20 mouse cellular contexts compared by ENCODE assay signal in the genomic region with DNA sequence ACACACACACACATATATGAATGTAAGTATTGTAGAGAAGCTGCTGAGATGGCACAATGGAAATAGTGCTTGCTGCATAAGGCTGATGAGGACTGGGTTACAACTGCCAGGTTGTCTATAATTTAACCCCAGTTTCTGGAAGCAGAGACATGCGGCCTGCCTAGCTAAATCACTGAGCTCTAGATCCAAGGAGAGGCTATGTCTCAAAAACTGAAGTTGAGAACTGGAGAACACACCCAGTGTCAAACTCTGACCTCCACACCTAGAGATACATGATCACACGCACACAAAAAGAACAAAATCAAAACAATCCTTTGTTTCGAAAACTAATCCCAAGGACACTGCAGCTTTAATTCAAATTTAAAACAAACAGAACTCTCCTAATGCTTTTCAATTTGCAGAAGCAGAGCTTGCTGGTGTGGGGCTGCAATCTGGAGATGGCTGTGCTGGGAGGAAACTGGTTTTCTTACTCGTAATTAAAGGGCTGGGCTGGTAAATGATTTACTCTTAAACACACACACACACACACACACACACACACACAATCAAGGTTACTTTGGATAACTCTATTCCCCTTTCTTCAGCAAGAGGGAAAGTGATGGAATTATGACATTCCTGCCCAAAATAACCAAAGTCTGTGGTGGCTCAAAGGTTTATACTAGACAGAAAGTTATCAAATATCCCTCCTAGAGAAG.
DNase-seq lines count a peak whose midpoint lies in the region; ATAC-seq and TF ChIP-seq lines count a peak whose summit lies in the region.
"Had no signal": no experiment of that assay in that cellular context is flagged by ENCODE, and none has a peak within 500 bp of the region (broad histone marks: within the 10 kb centered on the region; RNA-seq: fewer than 3 reads in every experiment).

No protein-coding gene starts in this region.

- H3K27me3 ChIP-seq in kidney, adult 2 months (replicated peaks; ENCODE audit: control insufficient read depth, insufficient read depth, low read length), result no peaks in the 10 kb centered on the region
- H3K27me3 ChIP-seq in kidney, embryonic 14.5 days (ENCODE audit: control insufficient read depth, insufficient read depth, low read length), result no peaks in the 10 kb centered on the region
- no peaks in the 10 kb centered on the region for H3K27me3 ChIP-seq in intestine, postnatal 0 days (replicated peaks; ENCODE audit: control insufficient read depth, insufficient read depth, low read length)
- H3K27me3 ChIP-seq in stomach, embryonic 15.5 days (replicated peaks), result no peaks in the 10 kb centered on the region
- H3K27me3 ChIP-seq: hindbrain, embryonic 12.5 days; limb, embryonic 13.5 days; liver, embryonic 13.5 days had no signal

- H3K4me2 ChIP-seq in kidney, embryonic 14.5 days (replicated peaks; ENCODE audit: low read depth, low read length), result no peak overlapping the region
- no peak overlapping the region for H3K4me2 ChIP-seq in intestine, postnatal 0 days (replicated peaks; ENCODE audit: low read depth)
- no peak overlapping the region for H3K4me2 ChIP-seq in stomach, embryonic 15.5 days
- H3K4me2 ChIP-seq: hindbrain, embryonic 12.5 days; limb, embryonic 13.5 days; liver, embryonic 13.5 days had no signal

- WGBS in kidney, adult 2 months, result 34% methylated on average over 4 of the region's 4 CpGs
- WGBS in kidney, embryonic 14.5 days, result 33% methylated on average over 4 of the region's 4 CpGs
- WGBS in intestine, postnatal 0 days, result 32% methylated on average over 4 of the region's 4 CpGs
- 47% methylated on average over 4 of the region's 4 CpGs for WGBS in stomach, embryonic 15.5 days

- no peaks in the 10 kb centered on the region for H3K4me1 ChIP-seq in kidney, adult 2 months (ENCODE audit: control insufficient read depth, insufficient read depth, low read length)
- H3K4me1 ChIP-seq in kidney, embryonic 14.5 days (ENCODE audit: control insufficient read depth, insufficient read depth, low read length), result 0 out of 2 replicates have a peak, but pooled peaks cover 2% of the 10 kb centered on the region
- H3K4me1 ChIP-seq in intestine, postnatal 0 days (replicated peaks; ENCODE audit: control insufficient read depth, insufficient read depth, low read length), result 0 out of 2 replicates have a peak, but pooled peaks cover 2% of the 10 kb centered on the region
- no peaks in the 10 kb centered on the region for H3K4me1 ChIP-seq in stomach, embryonic 15.5 days
- H3K4me1 ChIP-seq: embryonic facial prominence, embryonic 10.5 days; hindbrain, embryonic 12.5 days; limb, embryonic 13.5 days; liver, embryonic 13.5 days had no signal

- no peak overlapping the region for H3K4me3 ChIP-seq in kidney, adult 2 months (ENCODE audit: insufficient read depth, low read depth, low read length)
- no peak overlapping the region for H3K4me3 ChIP-seq in kidney, embryonic 14.5 days (ENCODE audit: low read length)
- no peak overlapping the region for H3K4me3 ChIP-seq in intestine, postnatal 0 days (ENCODE audit: low read depth, low read length)
- no peak overlapping the region for H3K4me3 ChIP-seq in stomach, embryonic 15.5 days (replicated peaks)
- H3K4me3 ChIP-seq: embryonic facial prominence, embryonic 10.5 days; hindbrain, embryonic 12.5 days; limb, embryonic 13.5 days; liver, embryonic 13.5 days had no signal

- no peak overlapping the region for H3K9ac ChIP-seq in kidney, embryonic 14.5 days (ENCODE audit: low read depth, low read length)
- H3K9ac ChIP-seq in intestine, postnatal 0 days (ENCODE audit: low read depth, low read length), result no peak overlapping the region
- no peak overlapping the region for H3K9ac ChIP-seq in stomach, embryonic 15.5 days
- H3K9ac ChIP-seq: hindbrain, embryonic 12.5 days; limb, embryonic 13.5 days; liver, embryonic 13.5 days had no signal

- H3K9me3 ChIP-seq in kidney, embryonic 14.5 days (ENCODE audit: control insufficient read depth, low read length), result no peaks in the 10 kb centered on the region
- H3K9me3 ChIP-seq in intestine, postnatal 0 days (ENCODE audit: control insufficient read depth), result no peaks in the 10 kb centered on the region
- no peaks in the 10 kb centered on the region for H3K9me3 ChIP-seq in stomach, embryonic 15.5 days
- H3K9me3 ChIP-seq: embryonic facial prominence, embryonic 10.5 days; hindbrain, embryonic 12.5 days; limb, embryonic 13.5 days; liver, embryonic 13.5 days had no signal

- peak; percentile 42 for DNase-seq in kidney, adult 2 months
- peak; percentile 39 to 61 for DNase-seq in kidney, postnatal 25 days
- DNase-seq in frontal cortex, postnatal 36 days (ENCODE audit: low spot score in 2 of 2), result no peak
- DNase-seq in spleen, postnatal 10 days (ENCODE audit: low spot score in 2 of 2), result no peak
- DNase-seq: adrenal gland, postnatal 25 days; cerebellum, adult 8-10 months; gastrocnemius, postnatal 25 days; heart, adult 18-20 months; liver, embryonic 13.5 days; thymus, postnatal 36 days had no signal

- no peak for ATAC-seq in kidney, embryonic 14.5 days (ENCODE audit: low FRiP score, low TSS enrichment)
- peak; percentile 56 for ATAC-seq in intestine, postnatal 0 days
- ATAC-seq in stomach, embryonic 15.5 days (ENCODE audit: insufficient read depth, low FRiP score, low read depth), result peak; percentile 56; the same call in 1 of the 2 replicates
- no peak for ATAC-seq in activated CD4-positive, CD25-positive, alpha-beta regulatory T cell, adult 4 months
- ATAC-seq: forebrain, embryonic 16.5 days; inflammation-experienced regulatory T-cells, adult 6 months had no signal

- H3K27ac ChIP-seq in kidney, adult 2 months (ENCODE audit: insufficient read depth, low read depth, low read length), result no peak overlapping the region
- no peak overlapping the region for H3K27ac ChIP-seq in kidney, embryonic 14.5 days (ENCODE audit: low read depth, low read length)
- no peak overlapping the region for H3K27ac ChIP-seq in intestine, postnatal 0 days (ENCODE audit: low read depth, low read length)
- H3K27ac ChIP-seq in stomach, embryonic 15.5 days, result peak overlapping the region; percentile 61; the same call in 1 of the 2 replicates
- H3K27ac ChIP-seq: embryonic facial prominence, embryonic 10.5 days; hindbrain, embryonic 12.5 days; limb, embryonic 13.5 days; liver, embryonic 13.5 days; macrophage had no signal

- TF ChIP-seq CTCF in kidney, adult 2 months (conservative IDR thresholded peaks at IDR 0.05; ENCODE audit: insufficient read depth, insufficient read length, low read depth, low read length), result no peak
- TF ChIP-seq CTCF in intestine, postnatal 0 days (IDR thresholded peaks at IDR 0.05; ENCODE audit: low read depth), result no peak

- no peak for TF ChIP-seq POLR2A in kidney, adult 2 months (IDR thresholded peaks at IDR 0.05; ENCODE audit: low read depth, low read length)

- H3K36me3 ChIP-seq in kidney, adult 2 months (ENCODE audit: control insufficient read depth, insufficient read depth, low read length), result no peaks in the 10 kb centered on the region
- no peaks in the 10 kb centered on the region for H3K36me3 ChIP-seq in kidney, embryonic 14.5 days (ENCODE audit: control insufficient read depth, insufficient read depth, low read length)
- H3K36me3 ChIP-seq in intestine, postnatal 0 days (ENCODE audit: control insufficient read depth, insufficient read depth), result no peaks in the 10 kb centered on the region
- no peaks in the 10 kb centered on the region for H3K36me3 ChIP-seq in stomach, embryonic 15.5 days
- H3K36me3 ChIP-seq: embryonic facial prominence, embryonic 10.5 days; hindbrain, embryonic 12.5 days; limb, embryonic 13.5 days; liver, embryonic 13.5 days had no signal

Comparison
In these comparisons a context has a peak if more than half of its experiments do, and no peak if none do; other contexts are left out.
1. DNase-seq: peak in kidney, adult 2 months (single experiment) and kidney, postnatal 25 days (2 of 2); none in frontal cortex, postnatal 36 days (0 of 2) and spleen, postnatal 10 days (0 of 2).
2. ATAC-seq: peak in intestine, postnatal 0 days (single experiment) and stomach, embryonic 15.5 days (single experiment); none in kidney, embryonic 14.5 days (single experiment) and activated CD4-positive, CD25-positive, alpha-beta regulatory T cell, adult 4 months (single experiment).